Mouse (Mus musculus): ENCODE measurements at regions not wholly inside any gene's neighbourhood (a gene's known extent, or its start where the extent isn't known, plus 50 kb on each side); places are given as distances from the start of the nearest gene placed in this dataset.
A peak's percentile ranks its signal among the peaks of the same experiment; 100 is the strongest.
"Not testable (repeated sequence)": the region's sequence is repeated elsewhere in the genome, so short reads cannot be mapped to it uniquely, and the experiment has no call there.

DNA sequence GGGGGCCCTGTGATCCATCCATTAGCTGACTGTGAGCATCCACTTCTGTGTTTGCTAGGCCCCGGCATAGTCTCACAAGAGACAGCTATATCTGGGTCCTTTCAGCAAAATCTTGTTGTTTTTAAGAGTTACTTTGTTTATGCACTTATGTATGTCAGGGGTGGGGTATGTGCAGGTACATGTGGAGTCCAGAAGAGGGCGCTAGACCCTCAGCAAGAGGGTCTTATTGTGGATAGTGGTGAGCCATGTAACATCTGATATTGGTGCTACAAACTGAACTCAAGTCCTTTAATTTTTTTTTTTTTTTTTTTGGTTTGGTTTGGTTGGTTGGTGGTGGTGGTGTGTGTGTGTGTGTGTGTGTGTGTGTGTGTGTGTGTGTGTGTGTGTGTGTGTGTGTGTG is 268.7 kb downstream of the Lpin1 start:
- TF ChIP-seq POLR2A (IDR thresholded peaks at IDR 0.05; ENCODE audit: control insufficient read depth, low read depth, low read length): not testable (repeated sequence)
- peak; percentile 15; the same call in 1 of the 2 replicates for TF ChIP-seq CTCF (IDR thresholded peaks at IDR 0.05; ENCODE audit: control insufficient read depth, insufficient read depth, insufficient replicate concordance, low read depth, low read length)
